Mouse (Mus musculus): ENCODE data around the gene Accs.
A peak's percentile ranks its signal among the peaks of the same experiment; 100 is the strongest.

The Accs gene

DNA sequence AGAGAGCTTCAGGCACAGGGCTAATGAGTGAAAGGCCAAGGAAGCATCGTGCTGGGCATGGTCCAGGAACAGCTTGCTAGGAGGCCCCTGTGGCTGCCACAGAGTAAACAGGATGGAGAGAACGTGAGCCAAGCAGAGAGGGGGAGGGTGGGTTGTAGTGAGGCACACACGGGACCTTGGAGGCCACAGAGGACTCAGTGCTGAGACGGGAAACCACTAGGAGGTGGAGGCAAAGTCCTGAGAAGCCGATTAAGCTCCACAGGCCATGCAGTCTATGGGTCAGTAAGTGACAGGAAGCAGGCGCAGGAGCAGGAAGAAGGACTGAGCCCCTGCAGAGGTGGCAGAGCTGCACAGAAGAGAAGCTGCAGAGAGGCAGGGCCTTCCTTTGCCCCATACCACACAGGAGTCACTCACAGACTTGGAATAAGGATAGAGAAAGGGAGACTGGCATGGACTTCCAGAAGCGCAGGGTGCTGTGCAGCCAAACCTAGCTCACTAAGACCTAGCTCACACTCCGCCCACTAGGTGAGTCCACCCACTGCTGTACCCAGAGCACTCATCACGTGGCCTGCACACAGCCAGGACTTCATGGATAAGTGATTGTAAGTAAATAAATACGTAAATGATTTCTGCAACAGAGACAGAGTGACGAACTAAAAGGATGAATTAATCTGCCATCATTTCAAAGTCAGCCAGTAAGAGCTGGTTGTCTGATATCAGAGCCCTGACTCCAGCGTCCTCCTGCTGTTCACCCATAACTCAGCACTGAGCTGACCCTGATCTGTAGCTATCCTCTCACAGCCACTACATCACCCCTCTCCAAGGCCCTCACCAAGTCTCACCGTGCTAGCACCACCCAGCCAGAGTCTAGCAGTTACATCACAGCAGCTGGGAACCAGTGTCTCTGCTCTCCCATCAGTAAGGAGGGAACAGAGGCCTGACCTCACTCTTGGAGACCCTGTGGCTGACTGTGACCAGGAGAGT is 57.9 kb downstream of the Accs start:
- DNase-seq (ENCODE audit: low read depth) = no peak

DNA sequence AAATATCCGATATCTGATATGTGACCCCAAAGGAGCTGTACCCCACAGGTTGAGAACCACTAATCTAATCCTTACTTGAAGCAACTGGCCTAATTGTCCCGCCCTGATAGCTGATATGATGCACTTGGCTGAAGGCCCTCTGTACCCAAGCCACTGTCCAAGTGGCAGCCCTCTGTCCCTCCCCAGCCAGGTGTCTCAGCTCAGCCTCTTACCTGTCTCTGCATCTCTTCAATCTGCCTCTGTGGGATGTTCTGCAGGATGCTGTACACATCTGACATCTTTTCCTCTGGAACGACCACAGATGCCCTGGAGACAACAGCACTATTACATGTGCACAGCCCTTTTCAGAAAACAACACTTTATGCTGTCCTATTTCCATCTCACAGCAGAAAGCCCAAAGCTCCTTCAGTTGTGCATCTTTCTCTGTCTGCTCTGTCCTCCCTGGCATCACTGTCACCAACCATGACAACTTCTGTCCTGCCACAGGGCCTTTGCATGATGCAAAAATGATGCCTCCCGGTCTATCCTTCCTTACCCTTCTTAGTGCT is 58.9 kb downstream of the Accs start:
- DNase-seq (ENCODE audit: low read depth) = no peak

DNA sequence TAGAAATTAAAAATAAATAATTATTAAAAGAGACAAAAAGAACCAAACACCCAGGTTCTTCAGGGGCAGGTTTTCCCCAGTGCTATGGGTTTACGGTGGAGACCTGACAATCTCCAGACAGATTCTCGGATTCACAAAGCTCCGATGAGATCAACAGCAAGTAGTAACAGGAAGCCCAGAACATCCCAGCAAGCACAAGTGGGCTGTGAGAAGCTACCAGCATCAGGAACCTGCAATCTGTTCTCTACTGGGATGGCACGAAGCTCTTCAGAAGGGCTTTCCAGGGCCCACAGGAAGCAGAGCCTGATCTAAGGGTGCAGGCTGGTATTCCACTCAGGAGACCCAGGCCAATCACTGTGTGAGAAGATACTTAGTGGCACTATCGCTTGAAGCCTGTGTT is 61.2 kb downstream of the Accs start:
- no peak for DNase-seq (ENCODE audit: low read depth)

DNA sequence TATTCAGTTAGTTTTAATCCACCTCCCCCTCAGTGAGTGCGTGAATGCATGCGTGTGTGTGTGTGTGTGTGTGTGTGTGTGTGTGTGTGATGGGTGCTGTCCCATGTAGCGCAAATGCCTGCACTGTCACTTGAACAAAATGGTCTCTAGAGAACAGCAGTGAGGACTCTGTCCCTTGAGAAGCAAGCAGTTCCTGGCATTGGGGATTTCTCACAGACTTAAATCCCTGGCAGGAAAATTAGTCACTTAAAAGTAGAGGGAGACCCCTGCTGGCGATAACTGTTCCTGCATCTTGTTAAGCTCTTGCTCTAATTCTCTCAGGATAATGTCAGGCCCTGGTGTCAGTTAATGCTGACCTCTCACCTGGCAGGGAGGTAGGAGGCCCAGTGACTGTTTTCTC is 63.6 kb downstream of the Accs start:
- DNase-seq (ENCODE audit: low read depth) = peak; percentile 65

DNA sequence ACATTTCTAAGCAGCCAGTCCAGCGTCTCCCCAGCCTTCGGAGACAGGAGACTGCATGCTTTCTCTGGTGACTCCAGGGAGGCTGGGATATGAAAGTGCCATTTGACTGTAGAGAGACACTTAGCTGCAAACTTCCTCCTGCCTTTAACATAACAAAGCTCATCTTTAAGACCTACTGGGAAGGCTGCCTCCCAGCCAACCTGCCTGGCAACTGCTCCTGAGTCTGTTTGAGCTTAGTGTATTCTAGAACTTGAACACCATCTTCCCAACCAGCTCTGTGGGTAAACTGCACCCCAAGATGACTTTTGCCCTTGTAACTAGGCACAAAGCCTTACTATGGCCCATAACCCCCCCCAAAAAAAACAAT is 64.3 kb downstream of the Accs start:
- DNase-seq (ENCODE audit: low read depth) = no peak

DNA sequence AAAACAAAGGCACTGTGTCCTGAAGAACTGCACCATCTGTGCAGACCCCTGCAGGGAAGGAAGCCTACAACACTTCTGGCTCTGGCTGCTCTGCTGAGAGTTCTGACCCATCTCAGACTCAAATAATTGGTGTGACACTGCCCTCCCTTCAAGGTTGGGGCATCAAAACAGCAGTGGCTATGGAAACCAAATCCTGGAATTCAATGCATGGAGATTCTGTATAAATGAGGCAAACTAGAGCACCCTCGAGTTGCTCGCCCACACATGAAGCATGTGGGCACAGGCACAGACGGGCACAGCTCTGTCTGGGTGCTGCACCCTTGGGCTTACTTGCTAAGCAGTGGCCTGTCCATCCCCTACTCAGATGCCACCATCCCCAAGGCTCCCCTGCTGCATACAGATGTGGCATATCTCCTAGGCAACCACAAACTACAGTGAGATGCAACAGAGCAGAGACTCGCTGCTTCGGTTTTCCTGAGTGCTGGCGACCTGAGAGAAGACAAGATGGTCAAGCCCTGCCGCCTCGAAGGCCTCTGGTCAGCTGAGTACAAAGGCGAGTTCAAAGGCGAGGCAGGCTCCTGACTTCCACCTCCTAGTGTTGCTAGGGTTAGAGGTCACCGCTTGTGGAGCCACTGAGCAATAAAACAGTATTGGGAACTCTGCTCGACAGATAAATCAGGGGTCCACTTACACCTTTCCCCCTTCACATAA is 64.9 kb downstream of the Accs start:
- DNase-seq (ENCODE audit: low read depth) = no peak

DNA sequence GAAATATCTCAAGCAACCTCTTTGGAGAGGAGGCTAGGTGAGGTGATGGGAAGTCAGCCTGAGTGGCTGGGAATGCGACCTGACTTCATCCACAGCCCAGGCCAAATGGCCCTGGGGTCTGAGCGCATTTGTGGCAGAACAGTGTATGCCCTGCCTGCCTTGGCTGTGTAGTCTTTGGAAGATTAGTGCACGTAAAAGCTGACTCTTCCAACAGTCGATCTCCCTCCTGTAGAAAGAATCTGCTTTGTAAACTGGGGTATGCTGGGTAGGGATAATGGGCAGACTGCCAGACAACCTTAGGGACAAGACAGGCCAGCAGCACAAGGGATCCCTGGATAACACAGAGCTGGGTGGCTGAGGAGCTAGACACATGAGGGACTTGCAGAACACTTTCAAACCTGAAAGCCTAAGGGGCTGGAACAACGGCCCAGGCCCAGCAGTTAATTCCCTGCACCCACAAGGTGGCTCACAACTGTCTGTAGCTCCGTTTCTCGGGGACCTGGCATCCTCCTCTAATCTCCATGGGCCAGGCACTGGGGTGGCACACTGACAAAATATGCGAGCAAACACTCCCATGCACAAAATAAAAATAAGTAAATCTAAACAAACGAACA is 65.7 kb downstream of the Accs start:
- no peak for DNase-seq (ENCODE audit: low read depth)
